Mouse (Mus musculus) liver, adult 2 months (tissue): Measurements from ENCODE around the gene Col6a6.

Source experiments
- CTCF ChIP-seq: fragments of 200-500 bp; IDR thresholded peaks from 2 replicates; pipeline ENCODE4 v1.5.1; 2011; ENCODE audit warnings: low read depth, low read length, control low read depth
- POLR2A ChIP-seq: fragments of 200-500 bp; IDR thresholded peaks from 2 replicates; pipeline ENCODE4 v1.6.1; 2011; ENCODE audit warnings: low read length, control low read depth; ENCODE audit not compliant: insufficient read depth; ENCODE audit errors: extremely low read depth

DNA sequence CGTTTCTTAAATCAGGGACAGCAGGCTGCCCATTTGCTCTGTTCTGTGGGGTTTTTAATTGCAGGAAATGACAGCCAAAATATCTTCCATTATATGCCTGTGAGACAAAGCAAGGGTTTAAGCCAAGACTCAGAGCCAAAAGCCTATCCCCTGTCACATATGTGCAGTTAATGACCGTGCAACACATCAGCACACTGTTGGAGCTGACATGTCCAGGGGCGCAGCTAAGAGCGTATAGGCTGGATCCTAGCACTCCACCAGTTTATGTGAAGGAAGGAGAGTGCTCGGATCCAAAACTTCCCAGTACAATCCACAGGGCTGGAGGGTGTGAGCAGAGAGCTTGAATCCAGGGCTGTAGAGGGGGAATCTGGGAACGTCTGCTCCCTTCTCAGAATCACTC is 127.3 kb downstream of the Col6a6 start:
- TF ChIP-seq CTCF (no peak), POLR2A (no peak)
